Mouse (Mus musculus) forebrain, embryonic 16.5 days (tissue): ENCODE measurements around the gene Arl1. TPM values are rescaled to one million over a fixed set of nuclear protein-coding genes. Genes with fewer than 3 reads are reported as not detected.
A peak's percentile ranks its signal among the peaks of the same experiment; 100 is the strongest.
"Not testable (repeated sequence)": the region's sequence is repeated elsewhere in the genome, so short reads cannot be mapped to it uniquely, and the experiment has no call there.

Experiments used
- ATAC-seq: fragments of 200-750 bp; cut with Nextera tagmentation; 2 replicates; pipeline ENCODE4 v1.8.0; 2017; ENCODE audit warnings: mild to moderate bottlenecking, moderate library complexity
- H3K27ac ChIP-seq: fragments of 300-500 bp; sonication (generic); 2 replicates; pipeline ENCODE4 v1.5.1; 2014; ENCODE audit warnings: low read length, control low read depth
- H3K27me3 ChIP-seq: fragments of 300-500 bp; sonication (generic); replicated peaks from 2 replicates; pipeline ENCODE4 v1.6.1; 2014; ENCODE audit warnings: low read length; ENCODE audit not compliant: control insufficient read depth, insufficient read depth
- H3K36me3 ChIP-seq: fragments of 300-500 bp; sonication (generic); 2 replicates; pipeline ENCODE4 v1.6.1; 2014; ENCODE audit not compliant: control insufficient read depth, insufficient read depth
- H3K4me1 ChIP-seq: fragments of 300-500 bp; sonication (generic); replicated peaks from 2 replicates; pipeline ENCODE4 v1.6.1; 2014; ENCODE audit warnings: low read length; ENCODE audit not compliant: control insufficient read depth, insufficient read depth
- H3K4me2 ChIP-seq: fragments of 300-500 bp; sonication (generic); 2 replicates; pipeline ENCODE4 v1.6.1; 2014; ENCODE audit warnings: mild to moderate bottlenecking, low read length, control low read depth
- H3K4me3 ChIP-seq: fragments of 300-500 bp; sonication (generic); replicated peaks from 2 replicates; pipeline ENCODE4 v1.5.1; 2014; ENCODE audit warnings: mild to moderate bottlenecking, low read length, control low read depth
- H3K9ac ChIP-seq: fragments of 300-500 bp; sonication (generic); replicated peaks from 2 replicates; pipeline ENCODE4 v1.6.1; 2014; ENCODE audit warnings: low read depth, low read length, control low read depth
- H3K9me3 ChIP-seq: fragments of 300-500 bp; sonication (generic); 2 replicates; pipeline ENCODE4 v1.6.1; 2016; ENCODE audit warnings: low read length; ENCODE audit not compliant: control insufficient read depth
- WGBS: fragments of 180-500 bp; shearing (Covaris S2); extraction: QIAGEN DNeasy Blood & Tissue Kit; methylation state at CpG from one replicate; pipeline ENCODE4 v1.1.7; 2014; 5-methylcytosine and 5-hydroxymethylcytosine counted together
- polyA plus RNA-seq: library from polyadenylated mRNA; unstranded; fragments of >200 nt; fragmentation: Nextera tagmentation; extraction: Ambion mirVana; gene quantifications from 2 replicates; pipeline ENCODE4 v1.2.1, GENCODE M21; 2015

Gene Arl1
- polyA plus RNA-seq, 1 experiment from 2014 or later, result 157 TPM

GRCm38 (mm10) chr10:88716986-88717755 is 13.5 kb upstream of the Arl1 start:
- Histone ChIP-seq H3K9me3 (no peaks in the 10 kb centered on the region), H3K27ac (no peak overlapping the region), H3K4me2 (no peak overlapping the region), H3K27me3 (no peaks in the 10 kb centered on the region), H3K4me3 (no peak overlapping the region), H3K4me1 (no peaks in the 10 kb centered on the region), H3K36me3 (no peaks in the 10 kb centered on the region), H3K9ac (no peak overlapping the region)
- no peak for ATAC-seq
- 58% methylated on average over 13 of the region's 13 CpGs for WGBS

GRCm38 (mm10) chr10:88717756-88718025 is 13.0 kb upstream of the Arl1 start:
- H3K4me2 ChIP-seq, result no peak overlapping the region
- no peaks in the 10 kb centered on the region for H3K36me3 ChIP-seq
- H3K27me3 ChIP-seq, result no peaks in the 10 kb centered on the region
- no peak overlapping the region for H3K9ac ChIP-seq
- ATAC-seq, result no peak
- 50% methylated on average over 2 of the region's 2 CpGs for WGBS
- no peaks in the 10 kb centered on the region for H3K9me3 ChIP-seq
- H3K4me1 ChIP-seq, result no peaks in the 10 kb centered on the region
- H3K27ac ChIP-seq, result no peak overlapping the region
- no peak overlapping the region for H3K4me3 ChIP-seq

- Histone ChIP-seq H3K4me2 (no peak overlapping the region), H3K27me3 (no peaks in the 10 kb centered on the region; the same call in 1 of the 2 replicates), H3K27ac (no peak overlapping the region), H3K4me1 (no peaks in the 10 kb centered on the region), H3K9me3 (no peaks in the 10 kb centered on the region), H3K4me3 (no peak overlapping the region), H3K36me3 (no peaks in the 10 kb centered on the region), H3K9ac (no peak overlapping the region)
- ATAC-seq, result no peak
- 85% methylated on average over 1 of the region's 1 CpGs for WGBS
These were observed 11.0 kb upstream of the Arl1 start for GRCm38 (mm10) chr10:88719618-88720017.

GRCm38 (mm10) chr10:88725343-88725742 is 5.3 kb upstream of the Arl1 start:
- 68% methylated on average over 2 of the region's 2 CpGs for WGBS
- Histone ChIP-seq H3K4me1 (peaks cover 2% of the 10 kb centered on the region), H3K27ac (no peak overlapping the region), H3K4me3 (no peak overlapping the region), H3K27me3 (no peaks in the 10 kb centered on the region; the same call in 1 of the 2 replicates), H3K9ac (no peak overlapping the region), H3K4me2 (no peak overlapping the region), H3K9me3 (no peaks in the 10 kb centered on the region), H3K36me3 (no peaks in the 10 kb centered on the region)
- ATAC-seq, result no peak

- no peak overlapping the region for H3K4me2 ChIP-seq
- ATAC-seq, result no peak
- H3K27me3 ChIP-seq, result no peaks in the 10 kb centered on the region; the same call in 1 of the 2 replicates
- no peak overlapping the region for H3K27ac ChIP-seq
- 39% methylated on average over 1 of the region's 1 CpGs for WGBS
- H3K9me3 ChIP-seq, result no peaks in the 10 kb centered on the region
- no peak overlapping the region for H3K9ac ChIP-seq
- H3K36me3 ChIP-seq, result no peaks in the 10 kb centered on the region
- peaks cover 6% of the 10 kb centered on the region for H3K4me1 ChIP-seq
- H3K4me3 ChIP-seq, result no peak overlapping the region
These were observed 3.5 kb upstream of the Arl1 start for GRCm38 (mm10) chr10:88727128-88727527.

- Histone ChIP-seq H3K36me3 (no peaks in the 10 kb centered on the region), H3K9me3 (no peaks in the 10 kb centered on the region), H3K4me1 (peaks cover 13% of the 10 kb centered on the region), H3K4me2 (no peak overlapping the region), H3K27me3 (no peaks in the 10 kb centered on the region; the same call in 1 of the 2 replicates), H3K27ac (no peak overlapping the region), H3K4me3 (no peak overlapping the region), H3K9ac (no peak overlapping the region)
- no peak for ATAC-seq
- WGBS, result 79% methylated on average over 8 of the region's 8 CpGs
These were observed 2.5 kb upstream of the Arl1 start for GRCm38 (mm10) chr10:88728166-88728565.

GRCm38 (mm10) chr10:88731496-88732308 is 1.0 kb downstream of the Arl1 start:
- Histone ChIP-seq H3K9ac (peak overlapping the region; percentile 93), H3K27me3 (no peaks in the 10 kb centered on the region), H3K27ac (peak overlapping the region; percentile 34), H3K36me3 (no peaks in the 10 kb centered on the region), H3K9me3 (no peaks in the 10 kb centered on the region), H3K4me2 (peak overlapping the region; percentile 74), H3K4me3 (peak overlapping the region; percentile 98), H3K4me1 (peaks cover 14% of the 10 kb centered on the region)
- ATAC-seq, result peak; percentile 33
- WGBS, result 3% methylated on average over 57 of the region's 61 CpGs

GRCm38 (mm10) chr10:88732309-88732622 is 1.6 kb downstream of the Arl1 start:
- Histone ChIP-seq H3K9ac (peak overlapping the region; percentile 93), H3K4me1 (peaks cover 14% of the 10 kb centered on the region), H3K36me3 (peaks cover 5% of the 10 kb centered on the region), H3K4me3 (peak overlapping the region; percentile 98), H3K27me3 (no peaks in the 10 kb centered on the region), H3K27ac (no peak overlapping the region), H3K4me2 (peak overlapping the region; percentile 74), H3K9me3 (no peaks in the 10 kb centered on the region)
- WGBS, result 11% methylated on average over 6 of the region's 6 CpGs
- no peak for ATAC-seq

- H3K4me1 ChIP-seq, H3K9me3 ChIP-seq, ATAC-seq, H3K27me3 ChIP-seq, H3K4me2 ChIP-seq, H3K4me3 ChIP-seq, H3K27ac ChIP-seq, H3K9ac ChIP-seq: not testable (repeated sequence)
- 97% methylated on average over 8 of the region's 8 CpGs for WGBS
- H3K36me3 ChIP-seq, result peaks cover 17% of the 10 kb centered on the region
These were observed 8.4 kb downstream of the Arl1 start for GRCm38 (mm10) chr10:88739074-88739473.
